Mouse (Mus musculus) small intestine, adult 2 months (tissue): ENCODE data around the gene Gipc1.
A peak's percentile ranks its signal among the peaks of the same experiment; 100 is the strongest.

Experiments
- CTCF ChIP-seq: fragments of 200-500 bp; IDR thresholded peaks from 2 replicates; pipeline ENCODE4 v1.5.1; 2012; ENCODE audit warnings: low read depth, mild to moderate bottlenecking, control low read depth, inconsistent platforms, low read length, moderate library complexity, mixed read lengths; ENCODE audit not compliant: insufficient replicate concordance, insufficient read length; ENCODE audit errors: extremely low read depth
- POLR2A ChIP-seq: fragments of 200-500 bp; IDR thresholded peaks from 2 replicates; pipeline ENCODE4 v1.6.1; 2012; ENCODE audit warnings: low read depth, mild to moderate bottlenecking, control low read depth, inconsistent platforms, low read length, moderate library complexity

- TF ChIP-seq CTCF (no peak), POLR2A (peak; percentile 98)
Observed at GRCm38 (mm10) chr8:83607661-83608397, 44.6 kb upstream of the Gipc1 start, which contains the start of the genes Tecr and Dnajb1.
